Mouse (Mus musculus) megakaryocyte, embryonic 14.5 days (primary cell): Measurements from ENCODE around the gene F930015N05Rik.

ENCODE experiments used
- FLI1 ChIP-seq: IDR thresholded peaks from 2 replicates; pipeline ENCODE4 v1.6.1; 2012; ENCODE audit warnings: low read length, inconsistent platforms, mixed read lengths
- GATA1 ChIP-seq: IDR thresholded peaks from 3 replicates; pipeline ENCODE4 v1.6.1; 2012; ENCODE audit warnings: mixed read lengths, low read length, inconsistent platforms, borderline replicate concordance

- TF ChIP-seq GATA1 (no peak), FLI1 (no peak)
Observed at GRCm38 (mm10) chr11:64468737-64469136, 32.3 kb upstream of the F930015N05Rik start.
